Mouse (Mus musculus) kidney, adult 11 months (tissue): ENCODE data around the gene Chd2.

Experiments
- DNase-seq: peaks from one replicate; pipeline ENCODE4 v3.0.0; 2022

The Chd2 gene

GRCm38 (mm10) chr7:73561492-73562055 lies 19.9 kb upstream of the Chd2 start:
- DNase-seq = no peak

DNA sequence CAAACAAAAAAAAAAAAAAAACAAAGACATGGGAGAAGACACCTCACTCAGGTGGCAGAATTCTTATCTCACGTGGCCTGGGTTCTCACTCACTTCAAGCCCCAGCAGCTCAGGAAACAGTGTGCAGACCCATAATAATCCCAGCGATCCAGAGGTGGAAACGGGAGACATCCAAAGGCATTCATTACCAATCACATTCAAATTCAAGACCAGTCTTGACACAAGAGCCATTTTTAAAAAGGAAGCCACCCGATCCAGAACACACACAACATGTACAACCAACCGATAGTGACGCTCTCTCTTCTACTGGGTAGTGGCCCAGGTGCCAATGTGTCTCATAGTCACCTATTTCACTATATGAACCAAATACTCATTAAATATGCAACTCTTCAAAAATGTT lies 19.2 kb upstream of the Chd2 start:
- no peak for DNase-seq

DNA sequence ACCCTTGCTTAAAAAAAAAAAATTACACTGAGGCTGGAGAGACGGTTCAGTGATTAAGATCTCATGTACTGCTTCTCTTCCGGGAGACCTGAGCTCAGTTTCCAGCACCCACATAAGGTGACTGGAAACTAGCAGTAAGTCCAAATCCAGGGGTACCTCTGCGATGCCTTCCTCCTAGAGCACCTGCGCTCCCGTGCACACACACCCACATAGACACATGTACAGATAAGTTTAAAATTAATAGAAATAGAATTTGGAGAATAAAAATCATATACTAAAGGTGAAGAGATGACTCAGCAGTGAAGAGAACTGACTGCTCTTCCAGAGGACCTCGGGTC lies 18.2 kb upstream of the Chd2 start:
- no peak for DNase-seq

- DNase-seq = no peak
These were observed 17.7 kb upstream of the Chd2 start for GRCm38 (mm10) chr7:73559170-73559852.

DNA sequence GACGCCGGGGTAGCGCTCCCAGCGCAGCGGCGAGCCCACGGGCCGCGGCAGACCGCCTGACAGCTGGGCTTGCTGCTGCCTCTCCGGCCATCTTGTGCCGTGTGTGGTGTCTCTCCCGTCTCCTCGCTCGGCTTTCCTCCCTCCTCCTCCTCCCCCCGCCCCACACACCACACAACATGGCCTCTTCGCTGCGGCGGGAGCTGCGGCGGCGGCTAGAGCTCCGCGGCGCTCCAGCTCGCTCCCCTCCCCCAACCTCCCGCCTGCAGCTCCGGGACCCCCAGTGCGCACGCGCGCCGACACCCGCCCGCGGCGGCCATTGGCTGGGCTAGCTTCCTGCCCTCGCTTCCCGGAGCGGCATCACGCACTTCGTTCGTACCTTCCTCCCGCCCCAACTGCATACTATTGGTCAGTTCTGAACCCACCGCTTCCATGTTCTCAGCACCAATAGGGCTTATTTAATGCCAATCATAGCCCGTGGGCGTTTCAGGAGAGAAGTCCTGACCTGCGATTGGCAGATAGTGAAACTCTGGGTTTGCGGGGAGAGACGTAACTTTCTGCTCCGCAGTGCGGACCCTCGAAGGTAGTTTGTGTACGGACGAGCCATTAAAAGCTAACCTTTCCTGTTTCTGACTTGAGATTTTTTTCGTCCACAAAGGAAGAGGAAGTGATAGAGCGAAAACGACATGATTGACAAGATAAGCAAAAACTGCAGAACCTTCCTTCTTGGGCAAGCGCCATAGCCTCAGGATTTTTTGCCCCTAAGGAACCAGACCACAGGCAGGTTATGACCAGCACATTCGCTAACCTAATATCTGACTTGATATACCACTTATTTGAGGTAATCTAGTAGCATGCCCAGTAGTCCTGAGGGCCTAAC lies 16.9 kb upstream of the Chd2 start:
- DNase-seq = peak; percentile 100

GRCm38 (mm10) chr7:73557671-73558265 lies 16.1 kb upstream of the Chd2 start:
- peak; percentile 59 for DNase-seq

GRCm38 (mm10) chr7:73556688-73557667 lies 15.3 kb upstream of the Chd2 start:
- no peak for DNase-seq

- no peak for DNase-seq
These were observed 14.4 kb upstream of the Chd2 start for GRCm38 (mm10) chr7:73555918-73556580.

GRCm38 (mm10) chr7:73554849-73555248 lies 13.2 kb upstream of the Chd2 start:
- DNase-seq = no peak

- DNase-seq = no peak
These were observed 11.5 kb upstream of the Chd2 start for GRCm38 (mm10) chr7:73553160-73553559.

DNA sequence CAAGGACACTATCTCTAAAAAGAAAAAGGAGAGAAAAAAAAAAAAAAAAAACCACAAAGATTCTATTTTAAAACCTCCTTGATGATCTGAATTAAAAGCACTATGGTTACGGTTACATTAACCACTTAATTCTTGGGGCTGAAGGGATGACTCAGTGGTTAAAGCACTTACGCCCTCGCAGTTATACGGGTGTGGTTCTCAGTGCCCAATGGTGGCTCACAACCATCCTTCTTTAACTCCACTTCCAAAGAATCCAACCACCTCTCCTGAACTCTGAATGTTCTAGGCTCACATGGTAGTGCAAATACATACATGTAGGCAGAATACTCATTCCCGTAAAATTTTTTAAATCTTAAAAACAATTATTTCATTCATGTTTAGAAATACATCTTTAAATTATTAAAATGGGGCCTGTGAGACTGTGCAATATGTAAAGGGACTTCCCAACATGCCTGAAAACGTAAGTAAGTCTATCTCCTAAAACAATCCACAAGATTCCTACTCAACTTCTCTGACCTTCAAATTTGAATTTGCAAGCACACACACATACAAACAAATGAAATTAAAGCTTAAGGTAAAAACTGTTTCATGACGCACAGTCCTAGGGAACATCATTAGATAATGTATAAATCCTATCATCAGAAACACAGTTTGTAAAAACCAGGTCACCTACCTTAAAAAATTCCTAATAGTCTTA lies 10.6 kb upstream of the Chd2 start:
- no peak for DNase-seq

DNA sequence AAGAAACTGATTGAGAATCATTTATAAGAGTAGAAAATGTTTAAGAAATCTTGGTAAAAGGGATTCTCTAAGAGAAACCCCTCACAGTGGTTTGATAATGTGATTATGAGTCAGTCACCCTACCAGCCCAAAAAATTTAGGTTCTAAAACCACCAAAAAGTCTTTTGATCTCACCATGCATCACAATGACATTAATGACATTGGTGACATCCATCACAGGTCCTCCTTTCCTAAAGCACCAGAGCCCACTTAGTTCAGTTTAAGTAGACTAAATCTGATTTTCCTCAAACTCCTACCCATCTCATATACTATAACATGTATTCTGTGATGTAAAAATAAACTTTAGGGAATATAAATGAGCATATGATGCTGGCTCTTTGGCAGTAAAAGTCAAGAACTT lies 9.7 kb upstream of the Chd2 start:
- no peak for DNase-seq

- DNase-seq = no peak
These were observed 6.4 kb upstream of the Chd2 start for GRCm38 (mm10) chr7:73548051-73548450.

DNA sequence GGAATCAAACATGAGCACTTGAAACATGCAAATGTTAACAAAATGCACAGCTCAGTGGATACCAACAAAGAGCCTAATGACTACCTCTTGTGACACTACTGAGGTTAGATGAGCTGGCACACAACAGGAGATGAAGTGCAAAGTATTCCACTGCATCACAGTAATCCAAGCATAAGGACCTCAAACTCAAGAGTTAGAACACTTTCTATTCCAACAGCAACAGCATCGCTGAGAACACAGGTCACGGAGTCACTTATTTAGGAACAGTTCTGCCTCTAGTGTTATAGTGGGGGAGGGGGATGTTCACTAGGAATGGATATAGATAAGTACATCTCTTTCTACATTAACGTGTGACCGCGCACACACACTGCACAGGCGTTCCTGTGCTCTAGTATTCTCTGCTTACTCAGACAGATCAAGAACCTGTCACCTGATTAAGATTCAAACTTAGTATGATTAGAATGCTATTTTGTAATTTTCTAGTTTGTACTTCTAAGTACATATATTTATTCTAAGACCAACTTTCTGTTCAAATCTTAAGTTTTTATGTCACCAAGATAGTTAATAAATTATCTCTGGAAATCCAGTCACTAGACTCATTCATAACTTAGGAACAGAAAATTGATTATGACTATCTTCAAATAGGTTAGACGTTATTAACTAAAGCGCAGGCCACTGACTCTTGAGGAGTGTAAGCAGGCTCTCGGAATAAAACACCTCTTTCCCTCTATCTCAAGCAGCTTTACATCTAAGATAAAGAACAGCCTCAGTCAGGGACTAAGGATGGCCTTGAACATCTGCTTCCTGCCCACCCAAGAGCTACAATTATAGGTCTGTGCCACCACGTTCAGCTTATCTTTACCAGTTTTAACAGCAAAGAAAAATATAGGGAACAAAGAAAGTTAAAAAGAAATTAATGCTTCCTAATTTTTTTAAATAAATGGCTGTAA lies 5.2 kb upstream of the Chd2 start:
- no peak for DNase-seq

- DNase-seq = no peak
These were observed 3.4 kb upstream of the Chd2 start for GRCm38 (mm10) chr7:73545004-73545403.

DNA sequence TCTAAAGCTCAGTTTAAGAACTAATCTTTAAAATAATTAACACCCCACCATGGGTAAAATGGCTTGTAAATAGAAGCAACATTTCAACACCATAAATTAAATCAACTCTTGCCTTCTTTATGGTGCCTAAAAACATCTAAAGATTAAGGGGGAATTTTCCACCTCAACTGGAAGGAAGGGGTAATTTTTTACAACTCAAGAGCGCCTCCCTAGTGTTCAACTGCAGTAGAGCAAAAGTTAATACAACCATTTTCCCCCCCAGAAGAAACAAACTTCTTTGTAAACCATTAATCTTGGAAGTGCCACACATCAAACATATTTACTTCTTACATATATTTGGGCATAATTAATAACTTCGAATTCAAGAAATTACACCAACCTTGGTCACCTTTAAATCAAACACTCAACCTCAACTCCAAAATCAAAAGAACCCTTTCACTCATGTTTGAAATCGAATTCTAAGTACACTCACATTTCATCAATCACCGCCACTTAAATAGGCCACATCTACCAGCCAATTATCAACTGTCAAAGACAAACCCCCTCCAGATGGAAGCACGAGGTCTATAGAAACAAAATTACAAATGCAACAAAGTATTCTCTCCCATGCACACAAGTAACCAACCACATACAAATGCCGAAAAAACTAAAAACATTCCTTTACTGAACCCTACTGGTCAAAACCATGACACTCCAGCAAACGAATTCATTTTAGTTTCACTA lies 662 bp upstream of the Chd2 start:
- DNase-seq = no peak

- no peak for DNase-seq
These were observed 595 bp downstream of the Chd2 start for GRCm38 (mm10) chr7:73541079-73541390.

GRCm38 (mm10) chr7:73540202-73541078 lies 1.2 kb downstream of the Chd2 start:
- DNase-seq = no peak
